Mouse (Mus musculus): ENCODE results near the gene Stxbp6.

Stxbp6 gene

DNA sequence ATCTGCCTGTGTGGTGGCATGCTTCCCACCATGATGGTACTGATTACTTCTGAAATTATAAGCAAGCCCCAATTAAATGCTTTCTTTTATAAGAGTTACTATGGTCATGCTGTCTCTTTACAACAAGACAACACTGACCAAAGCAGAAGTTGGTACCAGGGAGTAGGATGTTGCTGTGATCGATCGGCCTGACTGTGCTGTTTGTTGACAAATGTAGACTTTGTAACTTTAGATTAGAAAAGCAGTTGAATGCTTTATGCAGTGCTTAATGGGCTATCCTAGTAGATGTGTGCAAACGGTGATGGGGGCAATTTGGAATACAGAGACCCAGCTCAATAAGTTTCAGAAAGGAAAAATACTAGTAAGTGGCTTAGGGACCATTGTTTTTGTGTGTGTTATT is 77.6 kb downstream of the Stxbp6 start:
- in situ Hi-C loops (cut with MboI, MseI): no loop called here

DNA sequence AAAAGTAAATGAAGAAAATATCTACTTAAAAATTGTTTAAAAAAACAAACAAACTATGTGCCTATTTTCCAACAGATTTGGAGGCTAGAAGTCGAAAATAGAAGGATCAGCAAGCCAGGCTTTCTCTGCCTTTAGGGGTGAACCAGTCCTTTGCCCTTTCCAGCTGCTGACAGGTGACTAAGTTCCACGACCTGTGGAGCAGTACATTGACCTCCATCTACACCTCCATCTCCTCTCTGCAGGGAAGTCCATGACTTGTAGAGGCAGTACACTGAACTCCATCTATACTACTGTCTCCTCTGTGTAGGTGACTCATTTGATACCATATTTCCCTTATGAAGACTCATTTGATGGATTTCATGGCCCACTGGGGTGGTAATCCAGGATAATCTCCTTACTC is 78.2 kb downstream of the Stxbp6 start:
- in situ Hi-C loops (cut with MboI, MseI): no loop called here

DNA sequence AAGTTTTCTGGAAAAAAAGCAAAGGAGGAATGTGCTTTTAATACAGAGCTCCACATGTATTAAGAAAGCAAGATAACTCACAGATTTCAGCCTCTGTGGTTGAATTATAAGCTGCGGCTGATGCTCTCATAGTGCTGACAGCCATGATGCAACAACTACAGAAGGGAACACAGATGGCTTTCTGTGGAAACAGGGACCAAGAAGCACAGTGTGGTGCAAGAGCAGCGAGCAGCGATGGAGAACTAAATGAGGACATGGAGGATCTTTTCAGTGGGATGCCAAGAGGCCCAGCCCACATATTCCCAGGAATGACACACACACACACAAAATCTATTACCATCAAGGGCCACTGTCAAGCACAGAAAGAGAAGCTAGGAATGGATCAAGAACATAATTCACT is 81.1 kb downstream of the Stxbp6 start:
- in situ Hi-C loops (cut with MboI, MseI): no loop called here

DNA sequence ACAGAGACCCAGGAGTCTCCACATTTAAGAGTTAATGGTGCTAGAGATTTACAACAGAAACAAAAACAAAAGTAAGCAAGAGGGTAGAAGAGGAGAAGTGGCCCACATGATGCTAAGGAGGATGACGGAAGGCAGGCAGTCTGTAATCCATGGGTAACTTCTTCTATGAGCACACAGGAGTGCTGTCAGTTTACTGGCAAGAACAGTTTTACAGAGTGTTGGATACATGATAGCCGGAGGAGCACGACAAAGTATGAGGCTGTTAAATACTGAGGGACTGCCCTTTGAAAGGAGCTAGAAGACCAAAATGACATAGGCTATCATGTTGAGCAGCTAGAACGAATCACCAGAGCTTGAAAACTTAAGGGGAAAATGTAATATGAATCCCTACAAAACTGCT is 81.7 kb downstream of the Stxbp6 start:
- in situ Hi-C loops (cut with MboI, MseI): no loop called here

DNA sequence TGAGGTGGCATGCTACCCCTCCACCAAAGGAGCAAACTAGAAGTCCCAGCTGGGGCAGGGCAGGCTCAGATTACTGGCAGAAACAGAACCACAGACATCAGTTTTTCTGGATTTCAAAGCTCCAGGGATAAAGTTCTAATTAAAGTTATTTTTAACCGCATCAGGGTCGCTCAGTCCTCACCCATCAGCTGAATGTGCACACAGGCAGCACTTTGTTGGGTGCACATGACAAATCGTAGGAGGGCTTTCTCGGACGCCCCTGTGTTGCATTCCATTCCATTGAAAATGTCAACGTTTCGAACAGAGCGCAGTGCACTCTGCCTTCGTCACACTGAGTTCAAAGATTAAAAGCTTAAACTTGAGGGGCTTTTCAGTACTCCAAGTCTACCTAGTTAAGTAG is 84.1 kb downstream of the Stxbp6 start:
- in situ Hi-C loops (cut with MboI, MseI): no loop called here

DNA sequence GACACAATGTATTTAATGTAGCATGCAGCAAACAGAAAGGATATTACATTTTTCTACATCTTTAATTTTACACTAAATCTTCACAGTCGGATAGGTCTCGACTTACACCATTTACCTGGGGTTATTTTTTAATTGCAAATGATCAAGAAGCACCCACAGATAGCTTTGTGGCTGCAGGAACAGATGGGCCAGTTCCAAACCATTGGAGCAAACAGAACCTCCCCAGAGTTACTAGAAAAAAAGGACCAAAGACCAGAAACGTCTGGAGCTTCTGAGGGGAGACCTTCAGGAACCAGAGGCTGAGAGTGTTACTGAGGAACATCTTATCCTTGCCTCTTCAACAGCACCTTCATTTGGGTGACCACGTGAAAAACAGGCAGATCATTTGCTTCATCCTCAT is 85.5 kb downstream of the Stxbp6 start:
- in situ Hi-C loops (cut with MboI, MseI): no loop called here

DNA sequence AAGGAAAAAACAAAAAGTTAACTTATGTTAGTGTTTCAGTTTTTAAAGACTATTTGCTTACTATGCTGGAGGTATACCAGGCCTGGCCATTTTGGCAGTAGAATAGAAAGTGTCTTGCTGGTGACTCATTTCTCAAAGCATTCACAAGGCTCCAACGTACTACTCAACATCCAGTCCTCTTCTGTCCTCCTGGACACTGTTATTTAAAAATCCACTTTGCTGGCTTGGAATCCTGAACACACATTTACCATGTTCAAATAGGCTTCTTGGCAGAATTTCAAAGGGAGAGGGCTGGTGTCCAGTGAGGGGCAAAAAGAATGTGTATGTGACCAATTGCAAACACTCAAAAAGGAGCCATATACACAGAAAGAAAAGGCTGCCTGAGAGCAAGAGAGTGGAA is 86.7 kb downstream of the Stxbp6 start:
- in situ Hi-C loops (cut with MboI, MseI): no loop called here

DNA sequence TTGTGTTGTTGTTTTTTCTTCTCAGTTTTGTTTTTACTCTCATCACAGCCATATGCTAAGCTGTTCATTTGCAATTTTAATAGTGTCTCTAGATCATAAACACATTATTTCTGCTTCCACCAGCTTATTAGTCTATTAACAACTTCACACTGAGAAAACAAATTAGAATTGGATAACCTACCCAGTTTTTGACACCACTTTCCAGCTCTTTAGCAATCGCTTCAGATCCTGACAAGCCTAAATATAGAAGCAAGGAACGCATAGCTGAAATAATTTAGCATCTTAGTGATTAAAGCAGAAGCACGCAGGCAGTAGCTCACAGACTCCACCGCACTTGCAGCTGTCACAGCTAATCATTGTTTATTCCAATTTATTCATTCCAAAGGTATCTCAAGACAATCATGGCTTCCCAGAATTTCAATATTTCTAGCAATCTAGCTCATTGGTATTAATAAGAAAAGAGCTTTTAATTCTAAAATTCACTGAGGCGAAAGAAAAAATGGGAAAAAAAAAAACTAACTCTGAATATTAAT is 95.1 kb downstream of the Stxbp6 start:
- in situ Hi-C loops (cut with MboI, MseI): no loop called here

DNA sequence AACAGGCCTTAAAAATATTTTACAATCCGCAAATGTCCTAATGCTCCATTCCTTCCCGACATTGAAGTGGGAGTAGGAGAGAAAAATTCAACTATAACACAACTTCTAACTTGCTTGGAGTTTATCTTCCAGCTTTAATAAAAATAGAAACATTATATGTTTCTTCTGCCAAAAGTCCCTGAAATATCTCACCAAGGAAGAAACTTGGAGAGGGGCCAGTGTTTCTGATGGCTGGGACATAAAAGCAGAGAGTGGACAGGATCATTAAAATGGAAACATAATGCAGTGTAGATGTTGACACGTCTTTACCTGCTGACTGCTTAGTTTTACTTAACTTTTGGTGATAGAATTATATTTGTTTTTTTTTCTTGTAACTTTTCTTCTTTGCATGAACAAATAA is 99.2 kb downstream of the Stxbp6 start:
- in situ Hi-C loops (cut with MboI, MseI): no loop called here

DNA sequence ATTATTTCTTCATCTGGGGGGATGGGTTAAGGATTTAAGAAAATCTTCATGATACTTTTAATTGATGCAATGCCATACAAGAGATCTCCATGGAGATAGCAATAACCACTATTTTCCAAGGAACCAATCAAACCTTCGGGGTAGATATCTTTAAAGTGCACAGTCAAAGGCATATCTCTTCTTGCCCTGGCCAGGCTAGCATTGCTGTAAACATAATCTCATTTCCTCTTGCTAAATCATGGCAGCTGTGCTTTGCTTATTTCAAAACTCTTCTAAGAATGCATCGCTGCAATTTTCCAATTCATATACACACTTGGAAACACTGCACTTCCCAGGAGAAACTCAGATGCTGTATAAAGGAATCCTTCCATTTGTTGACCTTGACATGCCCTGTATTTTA is 103.0 kb downstream of the Stxbp6 start:
- in situ Hi-C loops (cut with MboI, MseI): no loop called here

DNA sequence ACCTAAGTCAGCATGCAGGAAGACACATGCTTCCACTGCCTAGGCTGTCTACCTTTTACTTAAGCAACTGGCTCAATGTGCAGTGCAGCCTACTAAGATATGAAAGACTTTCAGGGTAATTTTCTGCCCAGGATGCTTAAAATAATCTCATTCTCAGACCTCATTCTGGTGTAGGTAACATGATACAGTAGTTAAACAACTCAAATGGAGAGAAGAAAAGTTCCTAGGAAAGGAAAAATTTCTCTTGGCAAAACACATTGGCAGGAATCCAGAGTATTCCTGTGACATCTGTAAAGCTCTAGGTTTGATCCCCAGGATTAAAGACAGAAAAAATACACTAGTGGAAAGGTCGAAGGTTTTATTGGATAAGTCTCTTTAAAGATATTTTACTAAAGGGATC is 107.1 kb downstream of the Stxbp6 start:
- in situ Hi-C loops (cut with MboI, MseI): no loop called here

DNA sequence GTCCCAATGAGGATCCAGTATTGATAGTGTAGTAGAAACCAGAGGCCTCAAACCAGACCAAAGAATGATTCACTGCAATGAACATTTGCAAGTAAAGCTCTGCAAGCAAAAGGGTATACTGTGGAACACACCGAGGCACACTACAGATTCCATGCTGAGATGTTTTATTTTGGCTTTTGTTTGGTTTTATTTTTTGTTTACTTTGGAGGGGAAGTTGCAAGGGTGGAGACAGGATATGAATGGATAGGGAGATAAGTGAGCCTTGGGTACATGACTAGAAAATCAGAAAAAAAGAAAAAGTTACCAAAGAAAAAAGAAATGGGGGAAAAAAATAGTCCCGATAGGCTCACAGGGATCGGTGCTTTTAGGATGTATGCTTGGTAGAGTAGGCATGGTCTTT is 117.0 kb downstream of the Stxbp6 start:
- in situ Hi-C loops (cut with MboI, MseI): no loop called here

DNA sequence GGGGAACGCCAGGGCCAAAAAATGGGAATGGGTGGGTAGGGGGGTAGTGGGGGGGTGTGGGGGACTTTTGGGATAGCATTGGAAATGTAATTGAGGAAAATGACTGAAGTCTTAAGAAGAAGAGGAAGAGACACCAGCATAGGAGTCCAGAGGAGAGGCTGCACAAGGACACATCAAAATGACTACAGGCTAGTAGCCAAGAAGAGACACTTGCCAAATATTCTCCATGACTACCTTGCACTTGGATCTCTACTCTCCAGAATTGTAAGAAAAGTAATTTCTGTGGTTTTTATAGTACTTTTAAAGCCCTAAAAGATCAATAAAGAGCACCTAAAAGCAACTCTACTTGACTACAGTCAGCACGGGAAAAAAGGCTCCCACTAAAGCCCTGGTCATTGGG is 121.4 kb downstream of the Stxbp6 start:
- in situ Hi-C loops (cut with MboI, MseI): no loop called here

DNA sequence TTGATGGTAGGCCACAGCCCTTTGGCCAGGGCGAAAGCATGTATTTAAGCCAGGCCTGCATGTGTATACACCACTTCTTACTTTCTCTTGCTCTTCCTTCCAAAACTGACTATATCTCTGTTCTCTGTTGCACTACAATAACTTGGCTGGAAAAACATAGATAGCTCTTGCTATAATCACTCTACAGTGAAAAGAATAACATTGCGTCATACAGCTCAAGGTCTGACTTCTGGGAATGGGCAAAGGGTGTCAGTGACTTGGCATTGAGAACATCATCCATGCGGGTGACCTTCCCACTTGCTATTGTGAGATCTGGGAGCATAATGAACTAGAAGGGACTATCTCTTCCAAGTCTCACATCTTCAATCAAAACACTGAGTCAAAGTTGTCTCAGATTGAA is 122.4 kb downstream of the Stxbp6 start:
- in situ Hi-C loops (cut with MboI, MseI): no loop called here

DNA sequence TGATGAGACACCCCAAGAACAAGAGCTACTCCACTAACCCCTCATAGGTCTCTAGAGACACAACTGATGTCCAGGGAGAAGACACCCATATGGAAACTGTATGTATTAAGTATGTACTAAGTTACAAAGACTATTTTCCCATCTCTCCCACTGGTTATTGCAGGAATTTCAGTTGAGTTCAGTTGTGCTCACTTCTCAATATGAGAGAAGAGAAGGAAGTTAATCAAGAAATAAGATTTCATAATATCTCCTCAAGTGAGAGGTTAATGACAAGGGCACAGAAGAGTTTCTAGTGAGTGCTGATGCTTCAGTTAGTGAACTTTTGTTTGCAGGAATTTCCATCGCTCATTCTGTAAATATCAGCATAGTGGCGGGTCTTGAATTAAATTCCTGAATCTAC is 124.0 kb downstream of the Stxbp6 start:
- in situ Hi-C loops (cut with MboI, MseI): no loop called here

DNA sequence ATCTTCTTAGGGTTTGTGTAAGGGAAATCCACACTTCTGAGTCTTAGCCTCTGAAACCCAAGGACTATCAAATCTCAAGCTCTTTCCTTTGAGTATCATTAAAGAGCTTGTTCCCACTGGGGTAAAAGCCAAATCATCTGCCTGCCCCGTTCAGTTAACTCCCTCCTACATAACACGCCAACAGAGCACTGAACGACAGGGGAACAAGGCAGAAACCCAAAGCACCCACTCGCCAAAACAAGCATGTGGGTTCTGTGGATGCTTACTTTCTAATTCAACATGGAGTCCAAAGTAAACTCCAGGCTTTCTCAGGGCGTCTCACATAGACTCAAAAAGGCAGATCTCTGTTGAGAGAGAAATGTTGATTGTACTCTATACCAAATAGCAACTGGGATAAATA is 126.7 kb downstream of the Stxbp6 start:
- in situ Hi-C loops (cut with MboI, MseI): no loop called here

DNA sequence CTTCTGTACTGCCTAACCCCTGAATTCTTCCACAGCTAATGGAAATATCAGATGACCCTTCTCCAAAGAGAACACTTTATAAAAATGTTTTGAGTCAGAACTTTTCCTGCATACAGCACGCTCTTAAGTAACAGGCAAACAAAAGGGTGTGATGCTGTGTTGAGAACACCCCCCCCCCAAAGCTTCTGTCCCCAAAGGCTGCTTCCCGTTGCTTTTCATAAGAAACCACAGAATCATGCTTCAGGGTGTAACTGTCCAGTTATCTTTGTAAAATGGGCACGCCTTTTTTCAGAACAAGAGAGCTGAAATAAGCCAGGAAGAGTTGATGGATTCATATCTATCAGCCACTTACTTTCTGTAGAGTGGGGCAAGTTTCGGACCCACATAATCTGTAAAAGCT is 134.2 kb downstream of the Stxbp6 start:
- in situ Hi-C loops (cut with MboI, MseI): no loop called here

DNA sequence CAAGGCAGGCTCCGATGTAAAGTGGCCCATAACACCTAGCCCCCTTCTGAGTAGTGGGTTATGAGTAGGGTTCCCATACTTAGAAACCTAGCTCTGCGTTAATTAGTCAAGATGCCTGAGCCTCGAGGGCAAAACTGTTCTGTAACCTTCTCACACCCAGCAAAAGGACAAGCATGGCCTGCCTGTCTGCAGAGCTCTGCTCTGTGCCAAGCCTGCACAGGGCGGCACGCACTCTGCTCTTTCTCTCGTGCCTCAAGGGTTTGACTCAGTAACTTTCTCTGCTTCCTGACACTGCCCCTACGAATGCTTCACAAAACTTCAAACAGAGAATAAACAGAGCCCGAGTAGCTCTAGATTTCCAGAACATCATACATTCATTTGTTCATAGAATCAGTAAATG is 135.4 kb downstream of the Stxbp6 start:
- in situ Hi-C loops (cut with MboI, MseI): no loop called here

DNA sequence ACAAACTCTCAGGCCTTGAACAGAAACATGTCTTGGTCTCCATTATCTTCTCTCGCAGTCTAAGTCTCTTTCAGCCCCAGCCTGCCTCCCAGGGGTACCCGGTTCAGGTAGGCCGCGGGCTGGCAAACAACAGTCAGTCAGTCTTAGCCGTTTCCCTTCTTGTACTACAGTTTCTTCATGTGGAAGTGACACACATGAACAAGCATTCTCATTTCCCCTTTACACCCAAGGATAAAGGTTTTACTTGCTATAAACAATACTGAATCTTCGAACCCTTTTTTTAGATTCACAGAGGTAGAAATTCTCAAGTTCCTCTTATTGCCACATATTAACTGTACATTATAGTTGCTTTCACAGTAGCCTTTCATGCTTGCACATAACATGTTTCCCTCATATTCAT is 141.6 kb downstream of the Stxbp6 start:
- in situ Hi-C loops (cut with MboI, MseI): no loop called here

DNA sequence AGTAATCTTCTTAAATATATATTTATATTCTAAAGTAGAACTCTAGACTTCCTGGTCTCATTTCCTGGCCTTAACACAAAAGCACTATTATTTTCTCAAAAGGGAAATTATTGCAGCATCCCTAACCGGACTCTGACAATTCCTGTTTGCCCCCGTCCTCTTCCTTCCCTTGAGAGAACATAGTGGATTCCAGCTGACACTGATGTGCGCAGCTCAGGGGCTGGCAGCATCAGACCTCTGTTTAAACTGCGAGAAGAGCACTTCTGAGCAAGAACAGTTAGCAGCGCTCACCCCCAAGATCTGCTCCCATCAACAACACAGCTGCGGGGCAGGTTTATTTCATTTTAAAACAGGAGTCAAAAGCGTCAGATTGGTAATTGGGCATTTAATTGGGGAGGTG is 142.8 kb downstream of the Stxbp6 start:
- in situ Hi-C loops (cut with MboI, MseI): no loop called here

DNA sequence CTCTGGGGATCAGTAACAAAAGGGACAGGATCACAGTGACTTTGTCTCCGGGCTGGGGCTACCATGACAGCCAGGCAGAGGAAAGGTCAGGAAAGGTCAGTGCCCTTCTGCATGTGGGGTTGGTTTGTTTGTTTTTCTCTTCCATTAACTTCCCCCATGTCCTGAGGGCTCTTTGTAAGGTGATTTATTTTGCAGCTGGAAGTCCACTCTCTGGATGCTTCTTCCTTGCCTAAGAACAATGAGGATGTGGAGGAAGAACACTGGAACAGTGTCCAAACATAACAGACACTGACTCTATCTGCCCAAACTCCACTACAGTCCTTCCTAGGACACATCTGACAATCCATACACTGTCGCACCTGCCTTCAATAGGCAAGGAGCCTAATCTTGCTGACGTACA is 146.1 kb downstream of the Stxbp6 start:
- in situ Hi-C loops (cut with MboI, MseI): no loop called here

DNA sequence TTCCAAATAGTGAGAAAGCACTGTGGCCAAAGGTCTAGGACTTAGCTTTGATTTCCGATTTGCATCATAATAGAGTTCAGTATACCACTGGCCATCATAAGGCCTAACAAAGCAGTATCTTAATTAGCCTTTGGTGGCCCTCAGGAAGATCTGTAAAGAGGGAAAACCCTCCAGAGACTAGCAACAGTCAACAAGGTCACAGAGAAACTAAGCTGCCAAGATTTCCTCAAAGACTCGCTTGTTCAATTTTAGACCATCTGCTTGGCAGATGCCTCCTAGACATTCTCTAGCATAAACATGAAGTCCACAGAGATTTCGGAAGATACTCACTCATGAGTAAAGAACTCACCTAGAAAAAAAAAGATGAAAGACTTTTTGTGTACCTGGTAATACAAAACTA is 148.6 kb downstream of the Stxbp6 start:
- in situ Hi-C loops (cut with MboI, MseI): no loop called here

DNA sequence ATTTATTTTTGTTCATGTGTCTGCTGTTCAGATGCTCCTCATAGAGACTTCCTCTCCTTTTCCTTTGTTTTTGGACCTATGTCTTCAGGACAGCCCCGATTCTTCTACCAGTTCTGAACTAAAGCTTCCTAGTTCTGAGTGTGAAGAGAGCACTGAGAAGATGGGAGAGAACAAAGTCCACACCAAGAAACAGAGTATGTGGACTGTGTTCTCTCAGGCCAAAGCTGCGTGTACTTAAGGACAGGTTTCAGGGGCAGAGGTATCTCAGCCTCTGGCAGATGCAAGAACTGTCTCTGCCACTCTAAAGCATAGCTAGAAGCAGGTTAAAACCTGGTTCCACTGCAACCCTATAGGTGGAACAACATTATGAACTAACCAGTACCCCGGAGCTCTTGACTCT is 151.2 kb downstream of the Stxbp6 start:
- in situ Hi-C loops (cut with MboI, MseI): no loop called here

DNA sequence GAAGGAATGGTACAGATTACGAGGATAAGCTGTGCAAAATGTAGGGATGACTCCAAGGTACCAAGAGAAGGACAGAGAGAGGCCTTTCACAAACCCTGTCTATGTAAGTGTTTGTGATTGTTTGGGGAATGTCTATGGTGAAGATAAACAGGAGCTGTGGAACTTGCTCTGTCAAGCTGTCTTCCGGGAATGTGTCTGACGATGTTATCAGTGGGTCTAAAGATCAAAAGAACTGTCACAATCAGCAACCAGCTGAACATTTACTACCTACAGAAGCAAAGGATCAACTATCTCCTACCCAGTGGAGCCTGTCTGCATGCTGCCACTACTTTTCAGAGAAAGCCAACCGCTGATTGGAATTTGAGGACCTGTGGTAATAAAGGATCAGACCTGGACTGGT is 152.3 kb downstream of the Stxbp6 start:
- in situ Hi-C loops (cut with MboI, MseI): no loop called here

DNA sequence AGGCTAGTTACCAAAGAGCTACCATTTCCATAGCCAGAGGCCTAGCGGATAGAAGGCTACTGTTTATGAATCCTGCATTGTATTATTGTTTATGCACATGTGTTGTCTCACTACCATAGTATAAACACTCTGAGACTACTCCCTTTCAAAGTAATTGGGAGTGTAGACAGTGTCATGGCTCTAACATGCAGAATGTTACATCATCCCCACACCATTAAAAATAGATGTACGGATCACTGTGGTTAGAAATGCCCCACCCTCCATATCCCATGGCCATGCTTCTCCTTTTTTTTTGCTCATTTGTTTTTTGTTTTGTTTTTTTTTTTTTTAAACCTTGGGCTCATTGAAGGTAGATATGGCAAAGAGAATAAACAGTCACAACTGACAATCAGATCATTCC is 154.9 kb downstream of the Stxbp6 start:
- in situ Hi-C loops (cut with MboI, MseI): no loop called here

Data from regulatory T cell (primary cell).